Mouse (Mus musculus): Measurements from ENCODE around the gene Cycs.

DNA sequence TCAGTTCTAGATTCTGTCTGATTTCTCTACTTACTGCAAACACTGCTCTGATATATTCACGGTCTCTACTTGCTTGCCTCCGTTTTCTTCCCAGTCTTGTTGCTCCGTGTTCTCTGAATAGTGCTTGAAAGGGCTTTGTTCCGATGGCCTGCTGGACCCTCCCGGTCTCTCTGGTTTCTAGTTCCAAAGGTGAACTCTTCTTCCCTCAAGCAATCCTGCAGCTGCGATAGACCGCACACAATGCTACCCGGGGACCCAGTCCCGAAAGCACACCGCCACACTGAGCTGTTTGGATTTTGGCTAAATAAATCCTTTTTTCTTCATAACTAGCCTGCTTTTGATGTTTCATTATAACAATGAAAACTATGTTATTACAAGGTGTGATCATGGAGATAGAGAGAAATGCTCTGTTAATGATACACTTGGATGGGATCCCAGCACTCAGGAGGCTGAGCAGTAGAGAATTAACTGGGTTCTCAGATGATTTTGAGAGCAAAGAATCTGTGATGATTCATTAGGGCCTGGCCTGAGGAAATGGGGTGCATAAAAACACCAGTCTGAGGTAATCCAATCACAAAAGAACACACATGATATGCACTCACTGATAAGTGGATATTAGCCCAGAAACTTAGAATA, 42.0 kb downstream of the Cycs start:
- TF ChIP-seq CTCF (IDR thresholded peaks at IDR 0.05; ENCODE audit: borderline replicate concordance, insufficient read depth, low read depth, low read length) (no peak), POLR2A (IDR thresholded peaks at IDR 0.05; ENCODE audit: borderline replicate concordance, insufficient read depth, low read length) (no peak)
